Mouse (Mus musculus) embryo, embryonic 11.5 days (tissue): ENCODE data around the gene Ctdspl.
A peak's percentile ranks its signal among the peaks of the same experiment; 100 is the strongest.

Experiments
- DNase-seq: peaks from one replicate; pipeline ENCODE4 v3.0.0-alpha.2; 2012; ENCODE audit warnings: low read depth, low spot score

Gene Ctdspl

GRCm38 (mm10) chr9:119028226-119029195 is 102.3 kb downstream of the Ctdspl start:
- no peak for DNase-seq

- no peak for DNase-seq
Measured at GRCm38 (mm10) chr9:119029568-119029967, 103.3 kb downstream of the Ctdspl start.

- no peak for DNase-seq
Measured at GRCm38 (mm10) chr9:119031038-119031437, 104.8 kb downstream of the Ctdspl start.

- DNase-seq = no peak
Measured at GRCm38 (mm10) chr9:119031772-119032171, 105.5 kb downstream of the Ctdspl start.

- DNase-seq = no peak
Measured at GRCm38 (mm10) chr9:119032538-119032937, 106.3 kb downstream of the Ctdspl start.

- DNase-seq = no peak
Measured at GRCm38 (mm10) chr9:119033111-119033921, 107.1 kb downstream of the Ctdspl start.

- DNase-seq = no peak
Measured at GRCm38 (mm10) chr9:119034069-119034468, 107.8 kb downstream of the Ctdspl start.

GRCm38 (mm10) chr9:119034676-119035665 is 108.7 kb downstream of the Ctdspl start:
- no peak for DNase-seq

GRCm38 (mm10) chr9:119035836-119036235 is 109.6 kb downstream of the Ctdspl start:
- no peak for DNase-seq

GRCm38 (mm10) chr9:119037076-119037730 is 111.0 kb downstream of the Ctdspl start:
- DNase-seq = no peak

- DNase-seq = no peak
Measured at GRCm38 (mm10) chr9:119038574-119038973, 112.3 kb downstream of the Ctdspl start.

- DNase-seq = no peak
Measured at GRCm38 (mm10) chr9:119040101-119040775, 114.0 kb downstream of the Ctdspl start.

- no peak for DNase-seq
Measured at GRCm38 (mm10) chr9:119048182-119048903, 122.1 kb downstream of the Ctdspl start.

GRCm38 (mm10) chr9:119051158-119051557 is 124.9 kb downstream of the Ctdspl start:
- DNase-seq = no peak

- peak; percentile 49 for DNase-seq
Measured at GRCm38 (mm10) chr9:119052154-119052944, 126.1 kb downstream of the Ctdspl start, which contains the start of gene Vill. Gene Vill (plus strand): TSS chr9:119052778.

- DNase-seq = no peak
Measured at GRCm38 (mm10) chr9:119053964-119054576, 127.8 kb downstream of the Ctdspl start.

- DNase-seq = no peak
Measured at GRCm38 (mm10) chr9:119055336-119055735, 129.1 kb downstream of the Ctdspl start.

- DNase-seq = no peak
Measured at GRCm38 (mm10) chr9:119058245-119058644, 132.0 kb downstream of the Ctdspl start.
